Mouse (Mus musculus): ENCODE results near the gene Kif6. TPM values are rescaled to one million over a fixed set of nuclear protein-coding genes. Genes with fewer than 3 reads are reported as not detected.

Gene Kif6
- polyA plus RNA-seq (2014; fragmentation: Nextera tagmentation; extraction: Ambion mirVana): 2.1 and 2.7 TPM in 2 replicates

DNA sequence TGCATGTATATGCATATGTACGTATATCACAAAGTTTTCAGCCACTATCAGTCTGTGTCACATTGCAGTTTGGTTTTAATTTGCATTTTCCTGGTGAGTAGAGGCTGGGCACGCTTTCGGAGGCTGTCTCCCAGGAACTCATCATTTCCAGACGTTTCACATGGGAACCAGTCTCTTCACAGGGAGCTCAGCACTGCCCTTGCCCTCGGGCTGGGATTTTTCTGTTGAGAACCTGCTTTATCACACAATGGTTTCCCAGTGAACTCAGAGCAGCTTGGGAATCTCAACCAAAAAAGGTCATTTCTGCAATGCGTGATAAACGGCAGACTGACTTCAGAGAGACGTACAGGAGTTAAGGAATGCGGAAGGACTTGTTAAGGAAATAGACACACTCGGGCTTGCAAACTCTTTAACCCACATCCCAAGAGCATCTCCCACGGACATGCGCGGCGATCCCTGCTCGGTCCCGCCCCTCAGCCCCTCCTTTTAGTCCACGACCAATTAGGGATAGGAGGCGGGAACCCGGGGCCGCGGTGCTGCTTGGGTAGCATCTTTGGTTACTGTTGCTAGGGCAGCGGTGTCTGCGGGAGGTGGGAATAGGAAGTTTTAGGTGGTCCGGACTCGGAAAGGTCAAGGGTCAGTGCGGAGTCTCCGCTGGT lies at the start of gene Kif6:
Kif6 (plus strand) TSS at position 560 of the 659 bp plus-strand sequence.
- Histone ChIP-seq H3K27me3 (ENCODE audit: control insufficient read depth, insufficient read depth, low read length) (no peaks in the 10 kb centered on the region), H3K4me3 (ENCODE audit: low read depth, low read length) (peak within 1 kb of the TSS; percentile 56), H3K27ac (ENCODE audit: low read length) (peak within 1 kb of the TSS; percentile 53), H3K9me3 (ENCODE audit: control insufficient read depth, low read depth, low read length) (no peaks in the 10 kb centered on the region), H3K36me3 (ENCODE audit: control insufficient read depth, insufficient read depth, low read length) (no peaks in the 10 kb centered on the region), H3K4me2 (replicated peaks; ENCODE audit: low read depth, low read length) (peak within 1 kb of the TSS; percentile 92), H3K4me1 (ENCODE audit: control insufficient read depth, insufficient read depth, low read length) (peaks cover 5% of the 10 kb centered on the region; the same call in 1 of the 2 replicates), H3K9ac (replicated peaks; ENCODE audit: low read depth, low read length) (peak within 1 kb of the TSS; percentile 45)
- peak; percentile 95 for ATAC-seq (ENCODE audit: insufficient number of reproducible peaks, insufficient read depth, low FRiP score, low read depth)
- WGBS: under 1% methylated on average over 27 of the region's 27 CpGs

DNA sequence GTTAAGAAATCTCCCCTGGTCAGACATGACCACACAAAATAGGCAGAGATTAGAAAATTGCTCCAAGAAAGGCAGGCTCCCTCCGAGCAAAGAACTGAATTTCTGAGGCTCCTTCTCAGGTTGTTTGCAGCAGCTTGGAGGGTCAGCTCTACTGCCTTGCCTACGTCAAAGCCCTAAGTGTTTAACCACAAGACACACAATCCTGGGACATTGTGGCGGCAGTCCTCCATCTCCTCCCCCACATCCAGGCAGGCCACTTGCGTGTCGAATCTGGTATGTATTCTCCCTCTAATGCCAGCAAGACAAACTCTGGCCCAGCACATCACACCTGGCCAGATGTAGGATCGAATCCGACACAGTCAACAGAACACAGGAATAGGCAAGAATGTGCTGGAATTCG lies 46.2 kb upstream of the Kif6 start:
- ATAC-seq (ENCODE audit: insufficient number of reproducible peaks, insufficient read depth, low FRiP score, low read depth): no peak
- H3K27me3 ChIP-seq (ENCODE audit: control insufficient read depth, insufficient read depth, low read length): no peaks in the 10 kb centered on the region
- H3K9me3 ChIP-seq (ENCODE audit: control insufficient read depth, low read depth, low read length): no peaks in the 10 kb centered on the region
- no peak overlapping the region for H3K4me3 ChIP-seq (ENCODE audit: low read depth, low read length)
- H3K36me3 ChIP-seq (ENCODE audit: control insufficient read depth, insufficient read depth, low read length): no peaks in the 10 kb centered on the region
- no peak overlapping the region for H3K9ac ChIP-seq (replicated peaks; ENCODE audit: low read depth, low read length)
- peaks cover 3% of the 10 kb centered on the region; the same call in 1 of the 2 replicates for H3K4me1 ChIP-seq (ENCODE audit: control insufficient read depth, insufficient read depth, low read length)
- WGBS: 73% methylated on average over 8 of the region's 8 CpGs
- H3K4me2 ChIP-seq (replicated peaks; ENCODE audit: low read depth, low read length): no peak overlapping the region
- H3K27ac ChIP-seq (ENCODE audit: low read length): no peak overlapping the region

DNA sequence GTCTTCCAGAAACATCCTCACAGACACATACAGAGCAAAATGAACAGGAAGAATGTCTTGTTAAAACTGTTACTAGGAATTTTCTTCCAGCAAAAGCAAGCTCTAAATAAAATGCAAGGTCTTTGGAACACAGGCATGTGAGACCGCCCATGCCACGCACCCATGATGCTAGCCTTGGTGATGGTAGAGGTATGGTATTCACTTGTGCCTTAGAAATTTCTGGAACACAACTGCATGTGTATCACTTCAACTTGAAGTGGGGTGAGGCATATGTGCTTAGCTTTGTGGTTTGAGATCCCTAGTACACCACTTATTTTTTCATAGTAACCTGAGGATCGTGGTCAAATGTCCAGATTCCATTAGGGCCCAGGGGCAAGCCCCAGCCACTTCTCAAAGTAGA lies 37.6 kb upstream of the Kif6 start:
- WGBS: 90% methylated on average over 3 of the region's 3 CpGs
- no peaks in the 10 kb centered on the region for H3K27me3 ChIP-seq (ENCODE audit: control insufficient read depth, insufficient read depth, low read length)

DNA sequence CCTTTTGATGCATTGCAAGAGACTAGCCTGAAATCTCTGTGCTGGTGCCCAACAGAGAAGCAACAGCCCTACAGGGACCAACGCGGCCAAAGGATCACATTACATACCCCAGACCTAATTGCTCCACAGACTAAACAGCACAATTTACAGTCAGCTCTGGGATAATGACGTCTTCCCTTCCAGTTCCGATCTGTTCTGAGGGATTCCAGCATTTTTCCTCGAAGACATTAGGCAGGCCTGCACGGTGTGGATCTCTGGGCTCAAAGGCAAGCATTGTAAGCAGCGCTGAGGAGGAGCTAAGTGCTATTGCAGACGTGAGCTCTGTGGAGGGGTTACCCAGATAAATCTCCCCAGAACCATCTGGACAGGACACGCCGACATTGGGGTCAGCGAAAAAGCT lies 32.5 kb upstream of the Kif6 start:
- Histone ChIP-seq H3K9me3 (ENCODE audit: control insufficient read depth, low read depth, low read length) (no peaks in the 10 kb centered on the region; the same call in 1 of the 2 replicates), H3K4me3 (ENCODE audit: low read depth, low read length) (no peak overlapping the region), H3K27ac (ENCODE audit: low read length) (no peak overlapping the region), H3K4me2 (replicated peaks; ENCODE audit: low read depth, low read length) (no peak overlapping the region), H3K4me1 (ENCODE audit: control insufficient read depth, insufficient read depth, low read length) (peaks cover 7% of the 10 kb centered on the region; the same call in 1 of the 2 replicates), H3K36me3 (ENCODE audit: control insufficient read depth, insufficient read depth, low read length) (no peaks in the 10 kb centered on the region), H3K9ac (replicated peaks; ENCODE audit: low read depth, low read length) (no peak overlapping the region), H3K27me3 (ENCODE audit: control insufficient read depth, insufficient read depth, low read length) (no peaks in the 10 kb centered on the region)
- peak; percentile 76; the same call in 1 of the 2 replicates for ATAC-seq (ENCODE audit: insufficient number of reproducible peaks, insufficient read depth, low FRiP score, low read depth)
- WGBS: 27% methylated on average over 11 of the region's 11 CpGs

More for the DNA sequence above, 37.6 kb upstream of the Kif6 start:
- no peak overlapping the region for H3K4me2 ChIP-seq (replicated peaks; ENCODE audit: low read depth, low read length)
- 0 out of 2 replicates have a peak, but pooled peaks cover 2% of the 10 kb centered on the region for H3K4me1 ChIP-seq (ENCODE audit: control insufficient read depth, insufficient read depth, low read length)
- no peaks in the 10 kb centered on the region for H3K36me3 ChIP-seq (ENCODE audit: control insufficient read depth, insufficient read depth, low read length)
- ATAC-seq (ENCODE audit: insufficient number of reproducible peaks, insufficient read depth, low FRiP score, low read depth): no peak
- H3K9ac ChIP-seq (replicated peaks; ENCODE audit: low read depth, low read length): no peak overlapping the region
- H3K9me3 ChIP-seq (ENCODE audit: control insufficient read depth, low read depth, low read length): no peaks in the 10 kb centered on the region; the same call in 1 of the 2 replicates
- H3K4me3 ChIP-seq (ENCODE audit: low read depth, low read length): no peak overlapping the region
- H3K27ac ChIP-seq (ENCODE audit: low read length): no peak overlapping the region

DNA sequence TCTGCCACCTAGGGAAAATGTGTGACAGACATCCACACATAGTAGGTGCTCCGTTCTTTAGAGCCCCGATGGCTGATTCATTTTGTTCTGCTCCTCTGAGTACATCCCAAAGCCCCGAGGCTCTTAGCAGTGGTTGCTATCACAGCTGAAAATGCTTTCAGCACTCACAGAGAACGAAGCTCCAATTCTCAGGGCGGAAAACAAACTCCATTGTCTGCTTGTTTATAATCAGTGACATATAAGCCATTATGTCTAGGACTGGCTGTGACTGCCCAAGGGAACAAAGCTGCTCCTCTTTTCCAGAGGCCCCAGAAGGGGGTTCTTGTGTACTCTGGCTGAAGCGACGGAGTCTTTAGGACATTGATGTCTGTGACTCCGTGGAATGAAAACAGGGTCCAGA lies 24.9 kb upstream of the Kif6 start:
- Histone ChIP-seq H3K27me3 (ENCODE audit: control insufficient read depth, insufficient read depth, low read length) (no peaks in the 10 kb centered on the region), H3K4me3 (ENCODE audit: low read depth, low read length) (no peak overlapping the region), H3K9ac (replicated peaks; ENCODE audit: low read depth, low read length) (no peak overlapping the region), H3K27ac (ENCODE audit: low read length) (no peak overlapping the region), H3K4me1 (ENCODE audit: control insufficient read depth, insufficient read depth, low read length) (no peaks in the 10 kb centered on the region), H3K9me3 (ENCODE audit: control insufficient read depth, low read depth, low read length) (no peaks in the 10 kb centered on the region), H3K36me3 (ENCODE audit: control insufficient read depth, insufficient read depth, low read length) (no peaks in the 10 kb centered on the region), H3K4me2 (replicated peaks; ENCODE audit: low read depth, low read length) (no peak overlapping the region)
- WGBS: 53% methylated on average over 8 of the region's 8 CpGs
- no peak for ATAC-seq (ENCODE audit: insufficient number of reproducible peaks, insufficient read depth, low FRiP score, low read depth)

DNA sequence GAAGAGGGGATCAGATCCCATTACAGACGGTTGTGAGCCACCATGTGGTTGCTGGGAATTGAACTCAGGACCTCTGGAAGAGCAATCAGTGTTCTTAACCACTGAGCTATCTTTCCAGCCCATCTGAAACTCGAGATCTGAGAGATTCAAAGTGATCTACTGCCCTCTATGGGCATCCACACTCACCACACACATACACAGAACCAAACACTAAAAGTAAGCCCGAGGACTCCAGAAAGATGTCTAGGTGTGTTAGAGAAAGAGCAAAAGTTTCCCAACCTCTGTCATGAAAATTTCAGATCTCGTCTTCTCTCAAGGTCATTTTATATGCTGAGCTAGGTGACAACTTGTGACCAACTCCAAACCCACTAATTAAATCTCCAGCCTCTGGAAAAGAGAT lies 9.5 kb upstream of the Kif6 start:
- Histone ChIP-seq H3K4me2 (replicated peaks; ENCODE audit: low read depth, low read length) (no peak overlapping the region), H3K27ac (ENCODE audit: low read length) (no peak overlapping the region)
- 80% methylated on average over 4 of the region's 4 CpGs for WGBS

DNA sequence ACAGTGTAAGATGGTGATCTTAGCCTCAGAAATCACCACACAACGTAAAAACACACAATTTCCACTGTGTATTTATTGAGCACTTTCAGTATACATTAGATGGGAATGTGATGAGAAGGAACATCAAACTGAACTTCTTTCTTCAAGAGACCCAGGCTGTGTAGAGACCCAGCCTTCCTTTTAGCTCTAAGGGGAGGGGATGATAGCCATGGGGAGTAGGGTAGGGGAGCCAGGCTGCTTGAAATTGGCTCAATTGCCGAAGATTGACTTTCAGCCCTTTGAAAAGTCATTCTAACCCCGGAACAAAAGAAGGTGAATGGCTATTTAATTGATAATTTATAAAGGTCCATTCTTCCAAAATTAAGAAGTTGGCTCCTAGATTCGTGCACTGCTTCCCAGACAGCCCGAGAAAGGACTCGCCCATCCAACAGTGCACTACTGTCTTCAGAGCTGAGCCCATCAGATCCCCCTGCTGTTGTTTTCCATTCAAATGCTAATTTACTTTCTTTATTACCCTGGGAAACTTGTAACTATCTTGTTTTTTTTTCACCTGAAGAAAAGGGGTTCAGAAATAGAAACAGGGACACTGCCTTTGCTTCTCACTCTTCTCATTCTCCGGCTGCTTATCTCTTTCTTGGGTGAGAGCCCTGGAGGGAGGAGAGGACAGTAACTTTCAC lies 7.4 kb upstream of the Kif6 start:
- no peak overlapping the region for H3K27ac ChIP-seq (ENCODE audit: low read length)
- WGBS: 64% methylated on average over 7 of the region's 7 CpGs
- no peaks in the 10 kb centered on the region for H3K4me1 ChIP-seq (ENCODE audit: control insufficient read depth, insufficient read depth, low read length)
- no peak overlapping the region for H3K4me2 ChIP-seq (replicated peaks; ENCODE audit: low read depth, low read length)
- no peaks in the 10 kb centered on the region for H3K9me3 ChIP-seq (ENCODE audit: control insufficient read depth, low read depth, low read length)
- no peak overlapping the region for H3K4me3 ChIP-seq (ENCODE audit: low read depth, low read length)
- H3K9ac ChIP-seq (replicated peaks; ENCODE audit: low read depth, low read length): no peak overlapping the region
- no peaks in the 10 kb centered on the region for H3K36me3 ChIP-seq (ENCODE audit: control insufficient read depth, insufficient read depth, low read length)
- no peak for ATAC-seq (ENCODE audit: insufficient number of reproducible peaks, insufficient read depth, low FRiP score, low read depth)
- H3K27me3 ChIP-seq (ENCODE audit: control insufficient read depth, insufficient read depth, low read length): no peaks in the 10 kb centered on the region

More for the DNA sequence above, 9.5 kb upstream of the Kif6 start:
- Histone ChIP-seq H3K4me1 (ENCODE audit: control insufficient read depth, insufficient read depth, low read length) (no peaks in the 10 kb centered on the region), H3K9me3 (ENCODE audit: control insufficient read depth, low read depth, low read length) (no peaks in the 10 kb centered on the region), H3K4me3 (ENCODE audit: low read depth, low read length) (no peak overlapping the region), H3K27me3 (ENCODE audit: control insufficient read depth, insufficient read depth, low read length) (no peaks in the 10 kb centered on the region), H3K9ac (replicated peaks; ENCODE audit: low read depth, low read length) (no peak overlapping the region), H3K36me3 (ENCODE audit: control insufficient read depth, insufficient read depth, low read length) (no peaks in the 10 kb centered on the region)
- ATAC-seq (ENCODE audit: insufficient number of reproducible peaks, insufficient read depth, low FRiP score, low read depth): no peak

DNA sequence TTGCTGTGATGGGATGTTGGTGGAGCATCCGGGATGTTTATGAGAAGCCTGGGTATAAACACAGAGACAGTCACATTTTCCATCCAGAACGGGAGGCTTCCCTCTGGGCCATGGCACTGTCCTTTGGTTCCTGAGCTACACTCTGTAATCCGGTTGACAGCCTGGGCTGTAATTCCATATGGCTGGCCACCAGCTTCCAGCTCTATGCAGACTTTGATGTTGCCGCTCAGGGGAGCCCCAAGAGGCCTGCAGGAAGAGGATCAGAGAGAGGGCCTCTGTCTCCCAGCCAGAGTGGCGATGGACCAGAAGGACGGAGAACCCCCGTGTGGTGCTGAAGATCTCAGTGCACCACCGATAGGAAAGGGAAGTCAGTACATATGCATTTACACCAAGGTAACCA lies 4.6 kb upstream of the Kif6 start:
- Histone ChIP-seq H3K36me3 (ENCODE audit: control insufficient read depth, insufficient read depth, low read length) (no peaks in the 10 kb centered on the region), H3K9ac (replicated peaks; ENCODE audit: low read depth, low read length) (no peak overlapping the region), H3K27me3 (ENCODE audit: control insufficient read depth, insufficient read depth, low read length) (no peaks in the 10 kb centered on the region), H3K9me3 (ENCODE audit: control insufficient read depth, low read depth, low read length) (no peaks in the 10 kb centered on the region), H3K4me2 (replicated peaks; ENCODE audit: low read depth, low read length) (no peak overlapping the region), H3K4me3 (ENCODE audit: low read depth, low read length) (no peak overlapping the region), H3K4me1 (ENCODE audit: control insufficient read depth, insufficient read depth, low read length) (peaks cover 2% of the 10 kb centered on the region; the same call in 1 of the 2 replicates), H3K27ac (ENCODE audit: low read length) (no peak overlapping the region)
- no peak for ATAC-seq (ENCODE audit: insufficient number of reproducible peaks, insufficient read depth, low FRiP score, low read depth)
- WGBS: 56% methylated on average over 8 of the region's 8 CpGs
